Mouse (Mus musculus) MEL (cell line): ENCODE measurements at regions not wholly inside any gene's neighbourhood (a gene's known extent, or its start where the extent isn't known, plus 50 kb on each side); places are given as distances from the start of the nearest gene placed in this dataset.

Experiments used
- DNase-seq: peaks from one replicate; pipeline ENCODE4 v3.0.0; 2011; ENCODE audit warnings: low read depth, low spot score
- H3K27ac ChIP-seq: 2 replicates; pipeline ENCODE4 v1.5.1; 2012; ENCODE audit warnings: low read depth, mild to moderate bottlenecking, control low read depth, low read length, moderate library complexity; ENCODE audit not compliant: control insufficient read depth
- H3K27me3 ChIP-seq, 2 experiments: fragments of 150-350 bp in 1 of 2; sonication (generic) in 1 of 2; 2 replicates each; pipeline ENCODE4 v1.6.1; 2012; ENCODE audit warnings: low read length in 2 of 2, mild to moderate bottlenecking in 2 of 2, improper control_type of control experiment in 1 of 2, moderate library complexity in 1 of 2; ENCODE audit not compliant: insufficient read depth in 2 of 2, control insufficient read depth in 1 of 2
- H3K36me3 ChIP-seq, 2 experiments: 2 replicates each; pipeline ENCODE4 v1.6.1; 2012 to 2014; ENCODE audit warnings: low read length in 2 of 2, improper control_type of control experiment in 1 of 2, inconsistent platforms in 1 of 2, mild to moderate bottlenecking in 1 of 2; ENCODE audit not compliant: insufficient read depth in 2 of 2, control insufficient read depth in 1 of 2
- H3K4me1 ChIP-seq, 2 experiments: fragments of 150-350 bp in 1 of 2; sonication (generic) in 1 of 2; 2 replicates each; pipeline ENCODE4 v1.6.1; 2012; ENCODE audit warnings: low read length in 2 of 2, improper control_type of control experiment in 1 of 2, mild to moderate bottlenecking in 1 of 2; ENCODE audit not compliant: insufficient read depth in 2 of 2, control insufficient read depth in 1 of 2
- H3K4me3 ChIP-seq, 2 experiments: fragments of 150-350 bp in 1 of 2; sonication (generic) in 1 of 2; 2 replicates each; pipeline ENCODE4 v1.5.1; 2012; ENCODE audit warnings: low read depth in 2 of 2, low read length in 2 of 2, mild to moderate bottlenecking in 2 of 2, moderate library complexity in 2 of 2, control low read depth in 1 of 2, improper control_type of control experiment in 1 of 2; ENCODE audit not compliant: control insufficient read depth in 1 of 2, insufficient read depth in 1 of 2
- H3K79me2 ChIP-seq: 2 replicates; pipeline ENCODE4 v1.6.1; 2012; ENCODE audit warnings: mild to moderate bottlenecking, low read length, moderate library complexity; ENCODE audit not compliant: control insufficient read depth, poor library complexity, insufficient read depth
- H3K9ac ChIP-seq: 2 replicates; pipeline ENCODE4 v1.6.1; 2012; ENCODE audit warnings: low read depth, mild to moderate bottlenecking, control low read depth, low read length, moderate library complexity; ENCODE audit not compliant: control insufficient read depth, poor library complexity, severe bottlenecking
- H3K9me3 ChIP-seq: fragments of 150-350 bp; sonication (generic); replicated peaks from 2 replicates; pipeline ENCODE4 v1.6.1; 2012; ENCODE audit warnings: mild to moderate bottlenecking, low read length, improper control_type of control experiment, moderate library complexity; ENCODE audit not compliant: insufficient read depth
- BHLHE40 ChIP-seq: IDR thresholded peaks from 2 replicates; pipeline ENCODE4 v1.6.1; 2012; ENCODE audit warnings: low read depth, mild to moderate bottlenecking, inconsistent platforms, low read length, improper control_type of control experiment, borderline replicate concordance
- CHD2 ChIP-seq: IDR thresholded peaks from 2 replicates; pipeline ENCODE4 v1.6.1; 2011; ENCODE audit warnings: low read length, improper control_type of control experiment
- CTCF ChIP-seq, 3 experiments: IDR thresholded peaks in 2 of 3; conservative IDR thresholded peaks in 1 of 3; 2 replicates each; pipeline ENCODE4 v1.5.1; 2011 to 2012; ENCODE audit warnings: low read length in 3 of 3, low read depth in 2 of 3, mild to moderate bottlenecking in 2 of 3, improper control_type of control experiment in 1 of 3, inconsistent platforms in 1 of 3, mixed read lengths in 1 of 3, moderate library complexity in 1 of 3; ENCODE audit not compliant: control insufficient read depth in 1 of 3, insufficient read depth in 1 of 3, poor library complexity in 1 of 3, severe bottlenecking in 1 of 3
- E2F4 ChIP-seq: IDR thresholded peaks from 2 replicates; pipeline ENCODE4 v1.6.1; 2011; ENCODE audit warnings: low read depth, low read length, improper control_type of control experiment, borderline replicate concordance
- ELF1 ChIP-seq: IDR thresholded peaks from 2 replicates; pipeline ENCODE4 v1.6.1; 2014; ENCODE audit warnings: low read depth, mild to moderate bottlenecking, inconsistent platforms, low read length, improper control_type of control experiment, moderate library complexity
- EP300 ChIP-seq, 2 experiments: IDR thresholded peaks; 2 replicates each; pipeline ENCODE4 v1.6.1; 2011; ENCODE audit warnings: improper control_type of control experiment in 2 of 2, low read length in 2 of 2, low read depth in 1 of 2, mild to moderate bottlenecking in 1 of 2
- GABPA ChIP-seq: IDR thresholded peaks from 2 replicates; pipeline ENCODE4 v1.6.1; 2012; ENCODE audit warnings: low read depth, mild to moderate bottlenecking, inconsistent platforms, low read length, improper control_type of control experiment, moderate library complexity
- GATA1 ChIP-seq: IDR thresholded peaks from 2 replicates; pipeline ENCODE4 v1.6.1; 2011; ENCODE audit warnings: low read depth, low read length, improper control_type of control experiment
- HCFC1 ChIP-seq: IDR thresholded peaks from 2 replicates; pipeline ENCODE4 v1.6.1; 2012; ENCODE audit warnings: low read depth, mild to moderate bottlenecking, inconsistent platforms, low read length, improper control_type of control experiment, moderate library complexity
- JUND ChIP-seq: IDR thresholded peaks from 2 replicates; pipeline ENCODE4 v1.6.1; 2011; ENCODE audit warnings: low read depth, mild to moderate bottlenecking, improper control_type of control experiment, low read length
- KAT2A ChIP-seq: conservative IDR thresholded peaks from 2 replicates; pipeline ENCODE4 v1.6.1; 2012; ENCODE audit warnings: low read depth, low read length, improper control_type of control experiment, inconsistent platforms
- MAFK ChIP-seq: IDR thresholded peaks from 2 replicates; pipeline ENCODE4 v1.6.1; 2011; ENCODE audit warnings: low read depth, mild to moderate bottlenecking, low read length, improper control_type of control experiment, borderline replicate concordance
- MAX ChIP-seq: IDR thresholded peaks from 2 replicates; pipeline ENCODE4 v1.6.1; 2011; ENCODE audit warnings: low read length, improper control_type of control experiment
- MAZ ChIP-seq: IDR thresholded peaks from 2 replicates; pipeline ENCODE4 v1.6.1; 2012; ENCODE audit warnings: low read depth, mild to moderate bottlenecking, inconsistent platforms, low read length, improper control_type of control experiment
- MEF2A ChIP-seq: IDR thresholded peaks from 2 replicates; pipeline ENCODE4 v1.6.1; 2014; ENCODE audit warnings: low read depth, mild to moderate bottlenecking, inconsistent platforms, low read length, improper control_type of control experiment; ENCODE audit not compliant: poor library complexity, insufficient replicate concordance, severe bottlenecking; ENCODE audit errors: extremely low read depth
- MXI1 ChIP-seq: IDR thresholded peaks from 2 replicates; pipeline ENCODE4 v1.6.1; 2011; ENCODE audit warnings: mild to moderate bottlenecking, low read depth, low read length, improper control_type of control experiment
- MYB ChIP-seq: IDR thresholded peaks from 2 replicates; pipeline ENCODE4 v1.6.1; 2011; ENCODE audit warnings: mild to moderate bottlenecking, low read depth, low read length, improper control_type of control experiment
- MYC ChIP-seq: IDR thresholded peaks from 2 replicates; pipeline ENCODE4 v1.6.1; 2011; ENCODE audit warnings: low read depth, mild to moderate bottlenecking, low read length, improper control_type of control experiment, moderate library complexity
- POLR2A ChIP-seq, 2 experiments: IDR thresholded peaks; 2 replicates each; pipeline ENCODE4 v1.6.1; 2011 to 2012; ENCODE audit warnings: low read length in 2 of 2, mild to moderate bottlenecking in 2 of 2, control low read depth in 1 of 2, improper control_type of control experiment in 1 of 2, low read depth in 1 of 2, moderate library complexity in 1 of 2; ENCODE audit not compliant: control insufficient read depth in 1 of 2, insufficient read depth in 1 of 2, poor library complexity in 1 of 2
- POLR2AphosphoS5 ChIP-seq: IDR thresholded peaks from 2 replicates; pipeline ENCODE4 v1.6.1; 2012; ENCODE audit warnings: low read depth, borderline replicate concordance, mild to moderate bottlenecking, inconsistent platforms, low read length, moderate library complexity, mixed read lengths
- SIN3A ChIP-seq: IDR thresholded peaks from 2 replicates; pipeline ENCODE4 v1.6.1; 2012; ENCODE audit warnings: low read length, improper control_type of control experiment, inconsistent platforms
- SMC3 ChIP-seq: IDR thresholded peaks from 2 replicates; pipeline ENCODE4 v1.6.1; 2011; ENCODE audit warnings: low read depth, low read length, improper control_type of control experiment
- UBTF ChIP-seq: IDR thresholded peaks from 2 replicates; pipeline ENCODE4 v1.6.1; 2012; ENCODE audit warnings: low read depth, mild to moderate bottlenecking, inconsistent platforms, low read length, improper control_type of control experiment, moderate library complexity, borderline replicate concordance; ENCODE audit not compliant: insufficient read depth
- USF1 ChIP-seq: IDR thresholded peaks from 2 replicates; pipeline ENCODE4 v1.6.1; 2014; ENCODE audit warnings: low read depth, mild to moderate bottlenecking, inconsistent platforms, low read length, improper control_type of control experiment, moderate library complexity
- ZNF384 ChIP-seq: IDR thresholded peaks from 2 replicates; pipeline ENCODE4 v1.6.1; 2012; ENCODE audit warnings: low read depth, mild to moderate bottlenecking, inconsistent platforms, low read length, improper control_type of control experiment

- Histone ChIP-seq H3K27ac (no peak overlapping the region), H3K36me3 (no peaks in the 10 kb centered on the region), H3K9me3 (no peaks in the 10 kb centered on the region), H3K27me3 (no peaks in the 10 kb centered on the region), H3K79me2 (no peaks in the 10 kb centered on the region), H3K4me3 (no peak overlapping the region), H3K4me1 (no peaks in the 10 kb centered on the region), H3K9ac (no peak overlapping the region)
- DNase-seq: no peak
- no peak for TF ChIP-seq MEF2A
- TF ChIP-seq E2F4: no peak
- no peak for TF ChIP-seq UBTF
- TF ChIP-seq KAT2A: no peak
- TF ChIP-seq HCFC1: no peak
- no peak for TF ChIP-seq EP300 (IDR thresholded peaks at IDR 0.05; ENCODE audit: low read depth in 1 of 2, low read length in 2 of 2)
- TF ChIP-seq GATA1: no peak
- no peak for TF ChIP-seq SMC3
- no peak for TF ChIP-seq POLR2AphosphoS5
Measured at GRCm38 (mm10) chr9:68094561-68094960, 254.4 kb downstream of the Vps13c start.

DNA sequence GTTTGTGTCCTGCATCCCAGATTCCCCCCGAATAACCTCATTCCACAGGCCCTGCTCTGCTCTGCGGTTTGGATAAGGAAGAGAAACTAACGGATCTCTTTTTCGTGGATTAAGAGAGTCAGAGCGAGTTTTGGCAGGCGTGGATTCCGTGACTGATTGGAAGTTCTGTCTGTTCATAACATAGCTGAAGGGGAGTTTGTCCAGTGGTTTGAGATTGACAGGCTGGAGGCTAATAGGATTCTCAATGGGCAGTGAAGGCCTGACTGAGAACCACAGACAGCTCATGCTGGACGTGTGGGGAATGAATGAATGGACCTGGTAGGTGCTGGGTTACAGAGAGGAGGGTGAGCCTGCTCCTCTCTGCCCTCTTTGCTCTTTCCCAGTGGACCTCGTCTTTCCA lies 269.6 kb downstream of the Vps13c start:
- DNase-seq: no peak
- Histone ChIP-seq H3K4me1 (no peaks in the 10 kb centered on the region), H3K27ac (no peak overlapping the region), H3K36me3 (no peaks in the 10 kb centered on the region), H3K9me3 (no peaks in the 10 kb centered on the region), H3K9ac (no peak overlapping the region), H3K27me3 (no peaks in the 10 kb centered on the region), H3K79me2 (no peaks in the 10 kb centered on the region), H3K4me3 (no peak overlapping the region)
- TF ChIP-seq ZNF384: no peak
- no peak for TF ChIP-seq CHD2
- no peak for TF ChIP-seq E2F4
- no peak for TF ChIP-seq POLR2A (IDR thresholded peaks at IDR 0.05; ENCODE audit: control insufficient read depth in 1 of 2, insufficient read depth in 1 of 2, low read depth in 1 of 2, low read length in 2 of 2, poor library complexity in 1 of 2)
- no peak for TF ChIP-seq MAX
- TF ChIP-seq JUND: no peak
- TF ChIP-seq USF1: no peak
- no peak for TF ChIP-seq GATA1
- no peak for TF ChIP-seq MXI1
- TF ChIP-seq SIN3A: no peak
- TF ChIP-seq MAZ: no peak
- no peak for TF ChIP-seq MYB
- TF ChIP-seq MAFK: no peak
- no peak for TF ChIP-seq BHLHE40
- TF ChIP-seq GABPA: no peak
- TF ChIP-seq HCFC1: no peak
- no peak for TF ChIP-seq ELF1
- TF ChIP-seq CTCF (IDR thresholded peaks at IDR 0.05 in 2 of 3, conservative IDR thresholded peaks at IDR 0.05 in 1 of 3; ENCODE audit: control insufficient read depth in 1 of 3, insufficient read depth in 1 of 3, low read depth in 2 of 3, low read length in 3 of 3, poor library complexity in 1 of 3, severe bottlenecking in 1 of 3): no peak
- TF ChIP-seq SMC3: no peak
- TF ChIP-seq MYC: no peak
